In genomic region chr12:12220755-12221496, GRCm38 (mm10) we compare ENCODE assay signal across 10 mouse cellular contexts. TPM values are rescaled to one million over a fixed set of nuclear protein-coding genes. Genes with fewer than 3 reads are reported as not detected.
DNase-seq lines count a peak whose midpoint lies in the region; ATAC-seq and TF ChIP-seq lines count a peak whose summit lies in the region.
"Had no signal": no experiment of that assay in that cellular context is flagged by ENCODE, and none has a peak within 500 bp of the region (broad histone marks: within the 10 kb centered on the region; RNA-seq: fewer than 3 reads in every experiment).

No protein-coding gene starts in this region.

- no peaks in the 10 kb centered on the region for H3K27me3 ChIP-seq in liver, embryonic 12.5 days (replicated peaks)
- H3K27me3 ChIP-seq: embryonic facial prominence, embryonic 13.5 days had no signal

- H3K36me3 ChIP-seq in liver, embryonic 12.5 days: no peaks in the 10 kb centered on the region
- H3K36me3 ChIP-seq: embryonic facial prominence, embryonic 13.5 days had no signal

- H3K4me1 ChIP-seq in liver, embryonic 12.5 days: no peaks in the 10 kb centered on the region
- H3K4me1 ChIP-seq: embryonic facial prominence, embryonic 13.5 days had no signal

- peak; percentile 57 to 67 for DNase-seq in cerebellum, postnatal 10 days
- no peak for DNase-seq in cerebellum, adult 9-10 months
- DNase-seq in left cerebral cortex, adult 2 months (ENCODE audit: extremely low spot score in 1 of 2, low spot score in 2 of 2): peak; percentile 29 to 38
- no peak for DNase-seq in left cerebral cortex, adult 11 months (ENCODE audit: low spot score)
- peak; percentile 79 for DNase-seq in layer of hippocampus, adult 11-12 months (ENCODE audit: low spot score)
- peak; percentile 48 for DNase-seq in right cerebral cortex, adult 18-20 months

- peak overlapping the region; percentile 62 for H3K27ac ChIP-seq in left cerebral cortex, adult 2 months
- no peak overlapping the region for H3K27ac ChIP-seq in liver, embryonic 12.5 days
- H3K27ac ChIP-seq: embryonic facial prominence, embryonic 13.5 days had no signal

- no peak for ATAC-seq in inflammation-experienced regulatory T-cells, adult 6 months
- ATAC-seq in liver, embryonic 12.5 days: no peak
- ATAC-seq: activated CD4-positive, CD25-positive, alpha-beta regulatory T cell, adult 4 months had no signal

- H3K4me2 ChIP-seq in liver, embryonic 12.5 days: no peak overlapping the region
- H3K4me2 ChIP-seq: embryonic facial prominence, embryonic 13.5 days had no signal

- no peak for TF ChIP-seq CTCF in left cerebral cortex, adult 2 months (IDR thresholded peaks at IDR 0.05)

- WGBS in liver, embryonic 12.5 days (ENCODE audit: insufficient replicate concordance): 61% methylated on average over 8 of the region's 8 CpGs

- no peak overlapping the region for H3K4me3 ChIP-seq in left cerebral cortex, adult 2 months
- H3K4me3 ChIP-seq in liver, embryonic 12.5 days: no peak overlapping the region
- H3K4me3 ChIP-seq: embryonic facial prominence, embryonic 13.5 days had no signal

- intact Hi-C loops in left cerebral cortex, adult 2 months (cut with DNase I): loop anchor here (10.0 kb wide), 1 partner anchor 46 kb away; no protein-coding TSS in a partner anchor

- no peak overlapping the region for H3K9ac ChIP-seq in liver, embryonic 12.5 days
- H3K9ac ChIP-seq: embryonic facial prominence, embryonic 13.5 days had no signal

- no peaks in the 10 kb centered on the region for H3K9me3 ChIP-seq in liver, embryonic 12.5 days (replicated peaks)
- H3K9me3 ChIP-seq: embryonic facial prominence, embryonic 13.5 days had no signal

RNA-seq across cellular contexts. Expression of gene Fam49a, which starts 41.0 kb away (rescaled TPM):
- 100 to 1,000 TPM; 174 to 176 TPM for total RNA-seq in left cerebral cortex, adult 2 months (2021)
- 10 to 100 TPM; 45.2 to 55.3 (median 53.3) TPM for polyA plus RNA-seq in inflammation-experienced regulatory T-cells, adult 6 months (2017; shearing (Covaris generic))
- 3.8 and 4.1 TPM in 2 replicates for polyA plus RNA-seq in liver, embryonic 12.5 days (2016; fragmentation: Nextera tagmentation; extraction: Ambion mirVana)

Comparison
In these comparisons a context has a peak if more than half of its experiments do, and no peak if none do; other contexts are left out.
1. DNase-seq: peak in cerebellum, postnatal 10 days (2 of 2), left cerebral cortex, adult 2 months (2 of 2), layer of hippocampus, adult 11-12 months (single experiment) and right cerebral cortex, adult 18-20 months (single experiment); none in cerebellum, adult 9-10 months (single experiment) and left cerebral cortex, adult 11 months (single experiment).